Mouse (Mus musculus): ENCODE data around the gene Gm9970. TPM values are rescaled to one million over a fixed set of nuclear protein-coding genes. Genes with fewer than 3 reads are reported as not detected.

Gene Gm9970
- not detected in 2 replicates for polyA plus RNA-seq (2012; rRNA removed)

DNA sequence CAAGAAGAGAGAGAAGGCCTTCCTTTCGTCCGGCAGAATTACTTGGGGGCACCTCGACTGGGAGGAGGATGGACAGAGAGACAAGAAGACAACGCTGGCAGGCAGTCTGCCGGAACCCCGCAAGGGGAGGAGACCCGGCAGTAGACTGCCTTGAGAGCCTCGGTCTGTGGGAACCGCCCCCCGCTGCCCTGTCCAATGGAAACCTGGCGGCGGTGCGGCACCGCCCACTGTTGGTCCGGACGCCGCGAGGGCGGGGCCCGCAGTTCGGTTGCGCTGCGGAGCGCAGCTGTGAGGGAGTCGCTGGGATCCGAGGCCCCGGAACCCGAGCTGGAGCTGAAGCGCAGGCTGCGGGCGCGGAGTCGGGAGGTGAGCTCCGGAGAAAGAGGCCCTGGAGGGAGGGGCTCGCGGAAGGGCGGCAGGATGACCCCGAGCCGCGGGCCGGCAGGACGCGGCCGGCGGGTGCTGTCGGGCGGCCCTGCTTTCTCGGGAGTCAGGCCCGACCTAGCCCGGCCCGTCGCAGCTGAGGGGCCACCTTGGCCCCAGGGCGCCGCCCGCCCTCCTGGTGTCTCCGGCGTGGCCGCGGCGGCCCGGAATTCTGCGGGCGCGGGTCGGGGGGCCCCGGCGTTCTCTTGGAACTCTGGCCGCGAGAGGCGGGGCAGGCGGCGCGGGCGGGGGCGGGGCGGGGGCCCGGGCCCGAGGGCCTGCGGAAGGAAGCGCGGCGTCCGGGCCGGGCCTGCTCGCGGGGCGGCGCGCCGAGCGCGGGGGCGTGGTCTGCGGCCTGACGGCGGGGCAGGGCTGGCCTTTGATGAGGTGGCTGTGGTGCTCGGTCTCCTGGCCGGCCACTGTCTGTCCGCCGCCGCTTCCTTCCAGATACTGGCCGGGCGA lies at the start of gene Gm9970, which contains the start of gene Nrbp1:
Gm9970 (minus strand) TSS at position 596 of the 885 bp plus-strand sequence.
Nrbp1 (plus strand) TSS at position 228 of the 885 bp plus-strand sequence.
- under 1% methylated on average over 96 of the region's 103 CpGs for WGBS
- no peak for DNase-seq (ENCODE audit: low read depth, low spot score)

DNA sequence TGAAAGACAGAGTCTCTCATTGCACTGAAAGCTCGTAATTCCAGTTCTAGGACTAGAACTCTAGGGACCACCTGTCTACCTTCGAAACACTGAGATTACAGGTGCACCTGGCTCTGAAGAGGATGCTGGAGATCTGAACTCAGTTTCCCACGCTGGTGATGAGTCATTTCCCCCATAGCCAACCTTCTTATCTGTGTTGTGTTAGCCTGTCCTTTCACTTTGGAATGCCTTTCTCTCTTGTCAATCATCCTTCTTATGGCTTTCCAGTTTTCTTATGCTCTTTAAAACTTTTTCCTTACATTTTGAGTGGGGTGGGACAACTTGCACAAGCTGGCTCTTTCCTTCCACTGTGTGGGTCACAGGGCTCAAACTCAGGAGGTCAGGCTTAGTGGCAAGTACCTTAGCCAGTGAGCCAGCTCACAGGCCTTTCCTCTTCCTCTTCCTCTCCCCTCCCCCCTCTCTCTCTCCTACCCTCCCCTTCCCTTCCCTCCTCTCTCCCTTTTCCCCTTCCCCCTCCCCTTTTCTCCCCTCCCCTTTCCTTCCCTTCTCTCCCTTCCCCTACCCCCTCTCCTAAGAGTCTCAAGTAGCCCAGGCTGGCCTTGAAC lies 48.7 kb upstream of the Gm9970 start:
- 69% methylated on average over 3 of the region's 3 CpGs for WGBS
- no peak for DNase-seq (ENCODE audit: low read depth, low spot score)

GRCm38 (mm10) chr5:31288655-31289054 lies 47.6 kb upstream of the Gm9970 start:
- no peak for DNase-seq (ENCODE audit: low read depth, low spot score)
- WGBS = 66% methylated on average over 3 of the region's 3 CpGs

DNA sequence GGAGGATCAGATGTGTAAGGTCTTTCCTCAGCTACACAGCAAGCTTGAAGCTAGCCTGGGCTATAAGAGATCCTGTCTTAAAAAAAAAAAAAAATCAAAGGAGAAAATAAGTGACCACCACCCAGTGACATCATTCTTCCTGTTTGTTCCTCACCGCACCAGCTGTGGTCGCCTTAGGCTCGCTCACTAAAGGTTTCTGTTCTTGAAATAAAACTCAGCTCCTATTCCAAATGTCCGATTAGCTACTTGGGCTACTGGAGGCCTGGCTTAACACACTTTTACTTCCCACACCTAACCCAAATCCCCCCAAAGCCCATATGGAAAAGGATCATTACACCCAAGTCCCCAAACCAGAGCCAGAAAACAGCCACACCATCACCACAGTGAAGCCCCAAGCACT lies 47.2 kb upstream of the Gm9970 start:
- WGBS = 67% methylated on average over 4 of the region's 4 CpGs
- no peak for DNase-seq (ENCODE audit: low read depth, low spot score)

- WGBS = 82% methylated on average over 20 of the region's 20 CpGs
- no peak for DNase-seq (ENCODE audit: low read depth, low spot score)
Measured at GRCm38 (mm10) chr5:31279245-31279988, 38.4 kb upstream of the Gm9970 start.

GRCm38 (mm10) chr5:31273018-31273417 lies 32.0 kb upstream of the Gm9970 start:
- WGBS = 93% methylated on average over 6 of the region's 6 CpGs
- DNase-seq (ENCODE audit: low read depth, low spot score) = no peak

- DNase-seq (ENCODE audit: low read depth, low spot score) = no peak
- WGBS = 77% methylated on average over 6 of the region's 6 CpGs
Measured at GRCm38 (mm10) chr5:31267686-31268085, 26.7 kb upstream of the Gm9970 start.

GRCm38 (mm10) chr5:31266101-31266500 lies 25.1 kb upstream of the Gm9970 start:
- 54% methylated on average over 7 of the region's 7 CpGs for WGBS
- DNase-seq (ENCODE audit: low read depth, low spot score) = no peak

- WGBS = 85% methylated on average over 11 of the region's 11 CpGs
- no peak for DNase-seq (ENCODE audit: low read depth, low spot score)
Measured at GRCm38 (mm10) chr5:31257616-31258015, 16.6 kb upstream of the Gm9970 start.

DNA sequence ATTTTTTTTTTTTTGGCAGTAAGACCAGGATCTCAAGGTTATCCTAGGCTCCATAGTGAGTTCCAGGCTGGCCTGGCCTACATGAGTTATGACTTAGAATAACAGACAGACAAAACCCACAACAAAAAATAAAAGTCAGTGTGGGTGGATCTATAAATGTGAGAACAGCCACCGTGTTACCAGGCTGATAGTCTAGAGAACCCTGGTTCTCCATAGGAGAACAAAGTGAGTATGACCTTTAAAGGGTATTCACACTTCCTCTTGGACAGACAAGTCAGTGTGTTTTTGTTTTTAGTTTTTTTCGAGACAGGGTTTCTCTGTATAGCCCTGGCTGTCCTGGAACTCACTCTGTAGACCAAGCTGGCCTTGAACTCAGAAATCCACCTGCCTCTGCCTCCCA lies 14.9 kb upstream of the Gm9970 start:
- no peak for DNase-seq (ENCODE audit: low read depth, low spot score)
- 76% methylated on average over 2 of the region's 2 CpGs for WGBS

DNA sequence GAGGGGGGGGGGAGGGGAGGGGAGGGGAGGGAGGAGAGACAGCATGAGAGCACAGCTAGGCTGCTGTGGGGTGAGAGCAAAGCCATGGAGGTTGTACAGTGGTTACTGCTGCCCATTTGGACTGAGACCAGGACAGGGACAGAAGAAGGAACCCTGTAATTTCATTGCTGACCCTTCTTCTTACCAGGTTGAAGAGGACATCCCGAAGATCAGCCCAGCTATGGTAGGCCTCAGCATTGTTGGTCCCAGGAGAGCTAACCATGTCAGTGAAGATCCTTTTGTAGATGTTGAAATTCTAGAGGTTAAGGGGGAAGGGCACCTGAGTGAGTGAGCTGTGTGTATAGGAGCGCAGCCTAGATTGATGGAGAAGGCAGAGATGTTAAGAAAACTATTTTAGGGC lies 14.3 kb upstream of the Gm9970 start:
- DNase-seq (ENCODE audit: low read depth, low spot score) = no peak
- WGBS = 95% methylated on average over 2 of the region's 2 CpGs

GRCm38 (mm10) chr5:31254901-31255300 lies 13.9 kb upstream of the Gm9970 start:
- WGBS = 50% methylated on average over 8 of the region's 8 CpGs
- no peak for DNase-seq (ENCODE audit: low read depth, low spot score)

- peak; percentile 94 for DNase-seq (ENCODE audit: low read depth, low spot score)
- WGBS = 26% methylated on average over 7 of the region's 7 CpGs
Measured at GRCm38 (mm10) chr5:31254452-31254851, 13.4 kb upstream of the Gm9970 start.

- 40% methylated on average over 8 of the region's 8 CpGs for WGBS
- no peak for DNase-seq (ENCODE audit: low read depth, low spot score)
Measured at GRCm38 (mm10) chr5:31253806-31254205, 12.8 kb upstream of the Gm9970 start.

DNA sequence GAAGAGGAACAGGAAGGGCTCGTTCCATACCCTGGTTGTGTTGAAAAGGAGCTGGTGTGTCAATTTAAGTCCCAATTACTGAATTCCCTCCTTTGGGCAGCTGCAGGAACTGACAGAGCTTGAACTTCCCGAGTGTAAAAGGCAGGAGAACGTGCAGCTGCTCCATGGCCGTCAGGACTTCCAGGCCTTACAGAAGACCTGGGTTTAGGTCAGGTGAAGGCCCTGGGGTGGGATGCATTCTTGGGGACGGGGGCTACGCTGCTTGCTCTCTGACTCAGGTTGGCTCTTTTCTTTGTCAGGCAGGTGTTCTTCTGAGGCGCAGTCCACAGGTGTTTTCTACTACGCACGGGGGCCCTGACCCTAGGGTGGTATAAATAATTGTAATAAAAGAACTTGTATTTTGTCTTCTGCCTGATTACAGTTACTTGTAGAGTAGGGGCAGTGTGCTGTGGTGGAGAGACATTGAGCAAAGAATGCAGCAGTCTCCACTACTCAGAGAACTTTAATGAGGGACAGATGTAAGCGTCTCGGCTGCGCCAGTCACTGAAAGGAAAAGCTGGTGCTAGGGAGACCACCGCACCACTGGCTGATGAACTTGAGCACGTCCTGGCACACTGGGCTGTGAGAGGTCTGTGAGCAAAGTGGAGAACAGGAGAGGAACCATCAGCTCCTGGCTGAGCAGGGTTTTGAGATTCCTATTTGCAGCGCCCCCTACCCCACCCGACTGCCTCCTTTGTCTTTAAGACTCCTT lies 11.9 kb upstream of the Gm9970 start:
- DNase-seq (ENCODE audit: low read depth, low spot score) = no peak
- WGBS = 43% methylated on average over 16 of the region's 16 CpGs

DNA sequence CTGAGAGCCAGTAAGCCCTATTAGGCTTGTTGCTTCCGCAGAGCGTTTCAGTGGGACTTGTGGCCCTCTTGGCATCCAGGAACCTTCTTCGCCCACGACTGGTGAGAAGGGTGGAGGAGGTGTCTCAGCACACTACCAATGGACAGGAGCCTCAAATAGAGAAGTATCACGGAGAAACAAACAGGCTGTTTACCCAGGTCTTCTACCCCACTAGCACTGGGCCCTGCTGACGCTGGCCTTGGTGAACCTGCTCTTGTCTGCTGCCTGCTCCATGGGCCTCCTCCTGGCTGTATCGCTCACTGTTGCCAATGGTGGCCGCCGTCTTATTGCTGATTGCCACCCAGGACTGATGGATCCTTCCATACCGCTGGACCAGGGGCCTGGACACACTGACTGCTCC lies 11.1 kb upstream of the Gm9970 start:
- DNase-seq (ENCODE audit: low read depth, low spot score) = no peak
- 30% methylated on average over 10 of the region's 10 CpGs for WGBS

DNA sequence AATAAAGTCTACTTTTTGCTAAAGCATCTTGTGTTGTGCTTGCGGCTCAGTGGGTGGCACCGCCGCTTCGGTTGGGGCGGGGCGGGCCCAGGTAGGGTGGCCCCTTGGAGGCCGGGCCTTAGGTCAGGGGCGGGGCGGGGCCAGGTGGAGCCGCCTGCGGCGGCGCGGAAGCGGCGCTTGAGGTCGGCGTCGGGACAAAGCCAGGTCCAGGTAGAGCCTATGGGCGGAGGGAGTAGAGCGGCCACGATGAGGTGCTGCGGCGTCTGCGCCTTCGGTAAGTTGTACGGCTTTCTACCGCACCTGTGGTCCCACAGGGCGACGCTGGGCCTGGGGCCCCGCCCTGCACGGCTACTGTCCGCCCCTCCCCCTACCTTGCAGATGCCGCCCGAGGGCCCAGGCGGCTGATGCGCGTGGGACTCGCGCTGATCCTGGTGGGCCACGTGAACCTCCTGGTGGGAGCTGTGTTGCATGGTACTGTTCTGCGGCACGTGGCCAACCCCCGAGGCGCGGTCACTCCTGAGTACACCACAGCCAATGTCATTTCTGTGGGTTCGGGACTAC lies 10.6 kb upstream of the Gm9970 start, which contains the start of gene Krtcap3:
Krtcap3 (plus strand) TSS at position 151 of the 561 bp plus-strand sequence.
- no peak for DNase-seq (ENCODE audit: low read depth, low spot score)
- 30% methylated on average over 47 of the region's 47 CpGs for WGBS

DNA sequence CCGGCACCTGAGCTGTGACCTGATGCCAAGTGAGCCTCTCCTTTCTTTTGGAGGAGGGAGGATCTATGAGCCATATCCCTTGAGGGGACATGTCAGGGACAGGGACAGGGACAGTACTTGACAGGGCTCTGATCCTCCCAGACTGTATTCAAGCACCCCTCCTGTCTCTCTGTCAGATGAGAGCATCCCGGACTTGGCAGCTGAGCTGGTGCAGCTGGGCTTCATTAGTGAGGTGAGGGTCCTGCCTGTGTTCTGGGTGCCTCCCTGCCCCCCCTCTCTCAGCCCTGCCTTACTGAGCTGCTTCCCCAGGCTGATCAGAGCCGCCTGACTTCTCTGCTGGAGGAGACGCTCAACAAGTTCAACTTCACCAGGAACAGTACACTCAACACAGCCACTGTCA lies 9.7 kb upstream of the Gm9970 start:
- 74% methylated on average over 4 of the region's 4 CpGs for WGBS
- no peak for DNase-seq (ENCODE audit: low read depth, low spot score)

GRCm38 (mm10) chr5:31242191-31242590 lies 1.2 kb upstream of the Gm9970 start:
- DNase-seq (ENCODE audit: low read depth, low spot score) = no peak
- 11% methylated on average over 10 of the region's 10 CpGs for WGBS
